Mouse (Mus musculus) lung, embryonic 14.5 days (tissue): ENCODE results near the gene Tmem205. TPM values are rescaled to one million over a fixed set of nuclear protein-coding genes. Genes with fewer than 3 reads are reported as not detected.

ENCODE experiments used
- ATAC-seq: fragments of 200-750 bp; cut with Nextera tagmentation; 2 replicates; pipeline ENCODE4 v1.8.0; 2017; ENCODE audit warnings: mild to moderate bottlenecking, moderate TSS enrichment, moderate library complexity; ENCODE audit not compliant: insufficient read depth
- DNase-seq: peaks from one replicate; pipeline ENCODE4 v3.0.0-alpha.2; 2015
- H3K27ac ChIP-seq: fragments of 300-500 bp; sonication (generic); 2 replicates; pipeline ENCODE4 v1.5.1; 2014; ENCODE audit warnings: low read depth, mild to moderate bottlenecking, moderate library complexity
- H3K27me3 ChIP-seq: fragments of 300-500 bp; sonication (generic); 2 replicates; pipeline ENCODE4 v1.6.1; 2014; ENCODE audit warnings: low read length, control low read depth; ENCODE audit not compliant: insufficient read depth
- H3K36me3 ChIP-seq: fragments of 300-500 bp; sonication (generic); 2 replicates; pipeline ENCODE4 v1.6.1; 2014; ENCODE audit warnings: control low read depth; ENCODE audit not compliant: insufficient read depth
- H3K4me1 ChIP-seq: fragments of 300-500 bp; sonication (generic); 2 replicates; pipeline ENCODE4 v1.6.1; 2014; ENCODE audit warnings: antibody characterized with exemption, control low read depth; ENCODE audit not compliant: insufficient read depth
- H3K4me2 ChIP-seq: fragments of 300-500 bp; sonication (generic); 2 replicates; pipeline ENCODE4 v1.6.1; 2014; ENCODE audit warnings: mild to moderate bottlenecking
- H3K4me3 ChIP-seq: fragments of 300-500 bp; sonication (generic); 2 replicates; pipeline ENCODE4 v1.5.1; 2014; ENCODE audit warnings: low read depth, low read length
- H3K9ac ChIP-seq: fragments of 300-500 bp; sonication (generic); 2 replicates; pipeline ENCODE4 v1.6.1; 2014
- H3K9me3 ChIP-seq: fragments of 300-500 bp; sonication (generic); 2 replicates; pipeline ENCODE4 v1.6.1; 2016; ENCODE audit warnings: low read depth, low read length, control low read depth
- CTCF ChIP-seq: IDR thresholded peaks from 2 replicates; pipeline ENCODE4 v1.5.1; 2016; ENCODE audit warnings: antibody characterized with exemption, low read depth
- WGBS: fragments of 180-500 bp; shearing (Covaris S2); extraction: QIAGEN DNeasy Blood & Tissue Kit; methylation state at CpG from one replicate; pipeline ENCODE4 v1.1.7; 2014; 5-methylcytosine and 5-hydroxymethylcytosine counted together
- polyA plus RNA-seq: library from polyadenylated mRNA; unstranded; fragments of >200 nt; fragmentation: Nextera tagmentation; extraction: Ambion mirVana; gene quantifications from 2 replicates; pipeline ENCODE4 v1.2.1, GENCODE M21; 2014

Tmem205 gene
- polyA plus RNA-seq, 1 experiment from 2014 or later = 40.1 TPM

- no peaks in the 10 kb centered on the region for H3K36me3 ChIP-seq
- H3K4me2 ChIP-seq = no peak overlapping the region
- peaks cover 10% of the 10 kb centered on the region; the same call in 1 of the 2 replicates for H3K4me1 ChIP-seq
- H3K4me3 ChIP-seq = no peak overlapping the region
- H3K27me3 ChIP-seq = no peaks in the 10 kb centered on the region
- WGBS = 93% methylated on average over 1 of the region's 1 CpGs
- DNase-seq = no peak
- no peak overlapping the region for H3K27ac ChIP-seq
- no peak for TF ChIP-seq CTCF
- no peaks in the 10 kb centered on the region for H3K9me3 ChIP-seq
- no peak overlapping the region for H3K9ac ChIP-seq
- no peak for ATAC-seq
Observed at GRCm38 (mm10) chr9:21925506-21925905, 1.9 kb downstream of the Tmem205 start.

- Histone ChIP-seq H3K4me3 (no peak overlapping the region), H3K4me2 (no peak overlapping the region), H3K27me3 (no peaks in the 10 kb centered on the region), H3K36me3 (no peaks in the 10 kb centered on the region), H3K27ac (no peak overlapping the region), H3K4me1 (peaks cover 10% of the 10 kb centered on the region; the same call in 1 of the 2 replicates), H3K9ac (no peak overlapping the region), H3K9me3 (no peaks in the 10 kb centered on the region)
- DNase-seq (no peak), ATAC-seq (no peak)
- no peak for TF ChIP-seq CTCF
- 85% methylated on average over 3 of the region's 3 CpGs for WGBS
Observed at GRCm38 (mm10) chr9:21925034-21925433, 2.3 kb downstream of the Tmem205 start.

DNA sequence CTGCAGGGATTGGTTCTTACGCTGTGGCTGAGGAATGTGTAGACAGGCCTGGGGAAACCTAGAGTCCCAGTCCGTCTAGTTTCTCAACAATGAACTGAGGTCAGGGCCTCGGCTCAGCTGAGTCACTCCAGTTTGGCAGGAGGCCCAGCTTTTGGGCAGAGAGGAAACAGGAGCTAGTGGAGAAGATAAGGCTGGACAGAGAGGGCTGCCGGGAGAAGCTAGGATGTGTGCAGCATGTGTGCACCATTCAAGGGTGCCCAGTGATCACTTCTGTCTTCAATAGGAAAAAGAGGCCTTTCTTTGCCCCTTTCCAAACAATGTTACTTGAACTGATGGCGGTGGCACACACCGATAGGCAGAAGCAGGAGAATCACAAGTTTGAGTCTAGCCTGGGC lies 3.3 kb downstream of the Tmem205 start:
- WGBS = 32% methylated on average over 6 of the region's 6 CpGs
- ATAC-seq = peak; percentile 77
- DNase-seq = peak; percentile 94
- Histone ChIP-seq H3K9me3 (no peaks in the 10 kb centered on the region), H3K4me1 (peaks cover 10% of the 10 kb centered on the region; the same call in 1 of the 2 replicates), H3K27me3 (no peaks in the 10 kb centered on the region), H3K9ac (no peak overlapping the region), H3K27ac (peak overlapping the region; percentile 43), H3K4me3 (0 out of 2 replicates have a peak overlapping the region, but pooled peaks have one; percentile 1), H3K4me2 (no peak overlapping the region), H3K36me3 (no peaks in the 10 kb centered on the region)
- TF ChIP-seq CTCF = no peak

DNA sequence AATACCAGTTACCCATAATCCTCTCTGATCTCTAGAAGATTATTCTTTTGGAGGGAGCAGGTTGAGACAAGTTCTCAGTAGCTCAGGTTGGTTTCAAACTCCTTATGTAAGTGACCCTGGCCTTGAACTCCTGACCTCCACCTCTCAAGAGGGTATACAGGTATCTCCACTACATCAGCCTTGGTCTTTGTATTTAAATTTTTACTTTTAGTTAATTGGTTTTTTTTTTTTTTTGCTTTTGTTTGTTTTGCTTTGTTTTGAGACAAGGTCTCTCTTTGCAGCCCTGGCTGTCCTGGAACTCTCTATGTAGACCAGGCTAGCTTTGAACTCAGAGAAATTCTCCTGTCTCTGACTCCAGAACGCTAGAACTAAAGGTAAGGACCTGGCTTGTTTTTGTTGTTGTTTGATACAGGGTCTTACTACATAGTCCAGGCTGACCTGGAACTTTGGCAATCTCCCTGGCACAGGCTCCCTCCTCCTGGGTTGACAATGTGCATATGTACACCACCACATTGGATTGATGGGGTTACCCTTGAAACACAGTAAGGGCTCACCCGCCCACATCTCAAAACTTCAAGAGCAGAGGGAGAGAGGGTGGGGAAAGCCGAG lies 3.8 kb downstream of the Tmem205 start:
- TF ChIP-seq CTCF = no peak
- Histone ChIP-seq H3K9ac (no peak overlapping the region), H3K4me1 (peaks cover 10% of the 10 kb centered on the region; the same call in 1 of the 2 replicates), H3K27ac (peak overlapping the region; percentile 43), H3K4me3 (no peak overlapping the region), H3K9me3 (no peaks in the 10 kb centered on the region), H3K4me2 (no peak overlapping the region), H3K27me3 (no peaks in the 10 kb centered on the region), H3K36me3 (no peaks in the 10 kb centered on the region)
- DNase-seq = no peak
- no peak for ATAC-seq
- 31% methylated on average over 3 of the region's 3 CpGs for WGBS

DNA sequence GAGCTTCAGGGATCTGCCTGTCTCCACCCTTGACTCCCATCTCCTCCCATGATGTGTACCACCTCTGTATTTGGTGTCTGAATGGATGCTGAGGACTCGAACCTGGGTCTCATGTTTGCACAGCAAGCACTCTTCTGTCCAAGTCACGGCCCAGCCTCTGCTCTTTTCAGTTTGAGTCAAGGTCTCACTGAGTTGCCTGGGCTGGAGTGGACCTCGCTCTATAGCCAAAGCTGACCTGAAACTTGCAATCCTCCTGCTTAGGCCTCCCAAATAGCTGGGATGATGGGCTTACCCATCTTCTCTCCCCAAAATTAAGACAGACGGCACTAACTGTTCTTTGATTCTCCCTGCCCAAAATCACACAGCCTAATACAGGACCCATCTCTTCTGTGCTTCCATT lies 4.3 kb downstream of the Tmem205 start:
- WGBS = 86% methylated on average over 4 of the region's 4 CpGs
- Histone ChIP-seq H3K36me3 (no peaks in the 10 kb centered on the region), H3K4me2 (no peak overlapping the region), H3K9me3 (no peaks in the 10 kb centered on the region), H3K27me3 (no peaks in the 10 kb centered on the region), H3K9ac (no peak overlapping the region), H3K27ac (peak overlapping the region; percentile 43; the same call in 1 of the 2 replicates), H3K4me1 (peaks cover 10% of the 10 kb centered on the region; the same call in 1 of the 2 replicates), H3K4me3 (no peak overlapping the region)
- ATAC-seq (no peak), DNase-seq (no peak)
- TF ChIP-seq CTCF = no peak

- DNase-seq = peak; percentile 10
- peak overlapping the region; percentile 98 for H3K4me2 ChIP-seq
- H3K27ac ChIP-seq = no peak overlapping the region
- 16% methylated on average over 5 of the region's 5 CpGs for WGBS
- no peaks in the 10 kb centered on the region for H3K36me3 ChIP-seq
- H3K4me1 ChIP-seq = no peaks in the 10 kb centered on the region
- ATAC-seq = no peak
- no peaks in the 10 kb centered on the region for H3K9me3 ChIP-seq
- peak overlapping the region; percentile 58; the same call in 1 of the 2 replicates for H3K4me3 ChIP-seq
- H3K27me3 ChIP-seq = peaks cover 6% of the 10 kb centered on the region; the same call in 1 of the 2 replicates
- no peak overlapping the region for H3K9ac ChIP-seq
- TF ChIP-seq CTCF = no peak
Observed at GRCm38 (mm10) chr9:21918692-21919384, 8.5 kb downstream of the Tmem205 start.

GRCm38 (mm10) chr9:21918035-21918592 lies 9.2 kb downstream of the Tmem205 start, which contains the start of gene Rab3d:
TSS of gene Rab3d (minus strand) at chr9:21918192.
- no peaks in the 10 kb centered on the region for H3K4me1 ChIP-seq
- H3K4me2 ChIP-seq = peak within 1 kb of the TSS; percentile 98
- peak within 1 kb of the TSS; percentile 62 for H3K9ac ChIP-seq
- under 1% methylated on average over 36 of the region's 36 CpGs for WGBS
- no peak within 1 kb of the TSS for H3K27ac ChIP-seq
- H3K36me3 ChIP-seq = no peaks in the 10 kb centered on the region
- no peak for TF ChIP-seq CTCF
- H3K27me3 ChIP-seq = peaks cover 6% of the 10 kb centered on the region; the same call in 1 of the 2 replicates
- peak; percentile 99 for DNase-seq
- no peaks in the 10 kb centered on the region for H3K9me3 ChIP-seq
- ATAC-seq = peak; percentile 93
- peak within 1 kb of the TSS; percentile 58 for H3K4me3 ChIP-seq
